23 mouse cellular contexts compared by ENCODE assay signal in genomic region chr14:21278290-21278689, GRCm38 (mm10).
DNase-seq lines count a peak whose midpoint lies in the region; ATAC-seq and TF ChIP-seq lines count a peak whose summit lies in the region.
"Had no signal": no experiment of that assay in that cellular context is flagged by ENCODE, and none has a peak within 500 bp of the region (broad histone marks: within the 10 kb centered on the region; RNA-seq: fewer than 3 reads in every experiment).

No protein-coding gene starts in this region.

- H3K4me3 ChIP-seq in liver, embryonic 16.5 days (ENCODE audit: low read depth, low read length): no peak overlapping the region
- no peak overlapping the region for H3K4me3 ChIP-seq in liver, embryonic 11.5 days (ENCODE audit: low read depth, low read length)
- no peak overlapping the region for H3K4me3 ChIP-seq in lung, postnatal 0 days (ENCODE audit: low read depth, low read length)
- H3K4me3 ChIP-seq in neural tube, embryonic 15.5 days (replicated peaks): no peak overlapping the region
- H3K4me3 ChIP-seq: gastrocnemius, adult 2 months; hindbrain, embryonic 12.5 days had no signal

- peak; percentile 37; the same call in 1 of the 2 replicates for ATAC-seq in liver, embryonic 16.5 days (ENCODE audit: low read depth)
- ATAC-seq in liver, embryonic 11.5 days (replicated peaks; ENCODE audit: low FRiP score): no peak
- ATAC-seq in lung, postnatal 0 days: no peak
- no peak for ATAC-seq in neural tube, embryonic 15.5 days (ENCODE audit: low FRiP score)
- ATAC-seq: forebrain, embryonic 14.5 days; forebrain, postnatal 0 days; hindbrain, embryonic 16.5 days; Patski had no signal

- H3K4me1 ChIP-seq in liver, embryonic 16.5 days (ENCODE audit: control insufficient read depth, low read depth, low read length): no peaks in the 10 kb centered on the region; the same call in 1 of the 2 replicates
- H3K4me1 ChIP-seq in liver, embryonic 11.5 days (replicated peaks; ENCODE audit: control insufficient read depth, insufficient read depth, low read length): peaks cover 4% of the 10 kb centered on the region; the same call in 1 of the 2 replicates
- H3K4me1 ChIP-seq in lung, postnatal 0 days (ENCODE audit: insufficient read depth, low read depth, low read length): no peaks in the 10 kb centered on the region
- H3K4me1 ChIP-seq in neural tube, embryonic 15.5 days: no peaks in the 10 kb centered on the region
- H3K4me1 ChIP-seq: hindbrain, embryonic 12.5 days had no signal

- H3K9ac ChIP-seq in liver, embryonic 16.5 days (ENCODE audit: low read depth, low read length): no peak overlapping the region
- H3K9ac ChIP-seq in liver, embryonic 11.5 days (ENCODE audit: low read depth, low read length): no peak overlapping the region
- H3K9ac ChIP-seq in lung, postnatal 0 days (replicated peaks; ENCODE audit: low read depth): no peak overlapping the region
- no peak overlapping the region for H3K9ac ChIP-seq in neural tube, embryonic 15.5 days (replicated peaks)
- H3K9ac ChIP-seq: forebrain, postnatal 0 days; hindbrain, embryonic 12.5 days had no signal

- DNase-seq in adrenal gland, postnatal 14 days: peak; percentile 23
- no peak for DNase-seq in adrenal gland, adult 2 months
- DNase-seq in liver, embryonic 11.5 days (ENCODE audit: low spot score): no peak
- DNase-seq in lung, postnatal 36 days: peak; percentile 45
- DNase-seq in lung, postnatal 0 days (ENCODE audit: low spot score): no peak
- DNase-seq: adrenal gland, postnatal 25 days; B cell, adult 2 months; cerebellum, adult 18-20 months; cerebellum, adult 9-10 months; cerebellum, postnatal 14 days; forebrain, postnatal 0 days; gastrocnemius, adult 2 months; gastrocnemius, postnatal 14 days; heart, adult 11 months had no signal

- no peaks in the 10 kb centered on the region for H3K27me3 ChIP-seq in liver, embryonic 16.5 days (ENCODE audit: control insufficient read depth, insufficient read depth, low read depth, low read length)
- H3K27me3 ChIP-seq in liver, embryonic 11.5 days (replicated peaks; ENCODE audit: control insufficient read depth, insufficient read depth, low read length): no peaks in the 10 kb centered on the region
- no peaks in the 10 kb centered on the region for H3K27me3 ChIP-seq in lung, postnatal 0 days (replicated peaks; ENCODE audit: insufficient read depth, low read length)
- no peaks in the 10 kb centered on the region for H3K27me3 ChIP-seq in neural tube, embryonic 15.5 days (replicated peaks)
- H3K27me3 ChIP-seq: CH12.LX; hindbrain, embryonic 12.5 days; Patski had no signal

- no peaks in the 10 kb centered on the region for H3K9me3 ChIP-seq in liver, embryonic 16.5 days (replicated peaks; ENCODE audit: control insufficient read depth, low read length)
- no peaks in the 10 kb centered on the region for H3K9me3 ChIP-seq in liver, embryonic 11.5 days (ENCODE audit: control insufficient read depth, low read length)
- H3K9me3 ChIP-seq in lung, postnatal 0 days (ENCODE audit: low read length): no peaks in the 10 kb centered on the region
- H3K9me3 ChIP-seq in neural tube, embryonic 15.5 days (replicated peaks): no peaks in the 10 kb centered on the region
- H3K9me3 ChIP-seq: G1E; hindbrain, embryonic 12.5 days had no signal

- no peak for TF ChIP-seq EP300 in lung, postnatal 0 days (IDR thresholded peaks at IDR 0.05)

- H3K27ac ChIP-seq in liver, embryonic 16.5 days (ENCODE audit: low read length): no peak overlapping the region
- H3K27ac ChIP-seq in liver, embryonic 11.5 days (ENCODE audit: low read depth, low read length): no peak overlapping the region
- no peak overlapping the region for H3K27ac ChIP-seq in lung, postnatal 0 days (ENCODE audit: low read length)
- no peak overlapping the region for H3K27ac ChIP-seq in neural tube, embryonic 15.5 days (replicated peaks)
- H3K27ac ChIP-seq: gastrocnemius, adult 2 months; hindbrain, embryonic 12.5 days had no signal

- no peak overlapping the region for H3K4me2 ChIP-seq in liver, embryonic 16.5 days (ENCODE audit: low read depth, low read length)
- no peak overlapping the region for H3K4me2 ChIP-seq in liver, embryonic 11.5 days
- no peak overlapping the region for H3K4me2 ChIP-seq in lung, postnatal 0 days (replicated peaks; ENCODE audit: low read depth, low read length)
- no peak overlapping the region for H3K4me2 ChIP-seq in neural tube, embryonic 15.5 days
- H3K4me2 ChIP-seq: heart, embryonic 11.5 days; hindbrain, embryonic 12.5 days had no signal

- TF ChIP-seq CTCF in lung, postnatal 0 days (IDR thresholded peaks at IDR 0.05): no peak

- H3K36me3 ChIP-seq in liver, embryonic 16.5 days (ENCODE audit: control insufficient read depth, insufficient read depth): no peaks in the 10 kb centered on the region
- H3K36me3 ChIP-seq in liver, embryonic 11.5 days (ENCODE audit: control insufficient read depth, insufficient read depth, low read length): no peaks in the 10 kb centered on the region
- no peaks in the 10 kb centered on the region for H3K36me3 ChIP-seq in lung, postnatal 0 days (ENCODE audit: insufficient read depth, low read length)
- no peaks in the 10 kb centered on the region for H3K36me3 ChIP-seq in neural tube, embryonic 15.5 days
- H3K36me3 ChIP-seq: hindbrain, embryonic 12.5 days had no signal

- WGBS in liver, embryonic 16.5 days (ENCODE audit: insufficient replicate concordance): 90% methylated on average over 2 of the region's 2 CpGs
- WGBS in liver, embryonic 11.5 days: 92% methylated on average over 2 of the region's 2 CpGs
- 85% methylated on average over 2 of the region's 2 CpGs for WGBS in lung, postnatal 0 days
- WGBS in neural tube, embryonic 15.5 days: 92% methylated on average over 2 of the region's 2 CpGs

Comparison
In these comparisons a context has a peak if more than half of its experiments do, and no peak if none do; other contexts are left out.
1. DNase-seq: peak in adrenal gland, postnatal 14 days (single experiment) and lung, postnatal 36 days (single experiment); none in adrenal gland, adult 2 months (single experiment), liver, embryonic 11.5 days (single experiment) and lung, postnatal 0 days (single experiment).